Mouse (Mus musculus): ENCODE results near the gene Ccdc58. TPM values are rescaled to one million over a fixed set of nuclear protein-coding genes. Genes with fewer than 3 reads are reported as not detected.

The Ccdc58 gene
- polyA plus RNA-seq, 1 experiment from 2014 or later = 99.7 TPM

Other genes with a start within 250 kb of the Ccdc58 start
- gene Parp14, start 200.1 kb upstream of the Ccdc58 start, polyA plus RNA-seq (2015; fragmentation: Nextera tagmentation; extraction: Ambion mirVana) = 1.8 and 2.3 TPM in 2 replicates
- gene Parp9, start 133.2 kb upstream of the Ccdc58 start, polyA plus RNA-seq (2015; fragmentation: Nextera tagmentation; extraction: Ambion mirVana) = 9.7 and 10.0 TPM in 2 replicates
- gene Dtx3l, start 132.5 kb upstream of the Ccdc58 start, polyA plus RNA-seq (2015; fragmentation: Nextera tagmentation; extraction: Ambion mirVana) = 6.8 and 7.6 TPM in 2 replicates
- 33.3 and 35.9 TPM in 2 replicates for gene Kpna1, start 92.9 kb upstream of the Ccdc58 start, polyA plus RNA-seq (2015; fragmentation: Nextera tagmentation; extraction: Ambion mirVana)
- gene Wdr5b, start 30.5 kb upstream of the Ccdc58 start, polyA plus RNA-seq (2015; fragmentation: Nextera tagmentation; extraction: Ambion mirVana) = 8.5 and 9.1 TPM in 2 replicates
- gene Fam162a, start 91 bp upstream of the Ccdc58 start, polyA plus RNA-seq (2015; fragmentation: Nextera tagmentation; extraction: Ambion mirVana) = 415 and 423 TPM in 2 replicates
- 4.0 and 11.8 TPM in 2 replicates for gene Csta1, start 59.6 kb downstream of the Ccdc58 start, polyA plus RNA-seq (2015; fragmentation: Nextera tagmentation; extraction: Ambion mirVana)
- 13.8 and 17.6 TPM in 2 replicates for gene Stfa2l1, start 85.1 kb downstream of the Ccdc58 start, polyA plus RNA-seq (2015; fragmentation: Nextera tagmentation; extraction: Ambion mirVana)
- 38.5 and 45.8 TPM in 2 replicates for gene Gm5483, start 112.5 kb downstream of the Ccdc58 start, polyA plus RNA-seq (2015; fragmentation: Nextera tagmentation; extraction: Ambion mirVana)
- 2.4 and 2.6 TPM in 2 replicates for gene Gm5416, start 138.7 kb downstream of the Ccdc58 start, polyA plus RNA-seq (2015; fragmentation: Nextera tagmentation; extraction: Ambion mirVana)
- 4.8 and 11.6 TPM in 2 replicates for gene 2010005H15Rik, start 149.8 kb downstream of the Ccdc58 start, polyA plus RNA-seq (2015; fragmentation: Nextera tagmentation; extraction: Ambion mirVana)
- gene Stfa1, start 205.3 kb downstream of the Ccdc58 start, polyA plus RNA-seq (2015; fragmentation: Nextera tagmentation; extraction: Ambion mirVana) = 65.4 and 81.5 TPM in 2 replicates

All from stomach, embryonic 15.5 days (tissue).